Mouse (Mus musculus) stomach, embryonic 16.5 days (tissue): ENCODE results near the gene Nt5c2. TPM values are rescaled to one million over a fixed set of nuclear protein-coding genes. Genes with fewer than 3 reads are reported as not detected.
A peak's percentile ranks its signal among the peaks of the same experiment; 100 is the strongest.

ENCODE experiments used
- ATAC-seq: fragments of 200-750 bp; cut with Nextera tagmentation; 2 replicates; pipeline ENCODE4 v1.8.0; 2017; ENCODE audit warnings: moderate number of reproducible peaks, moderate TSS enrichment; ENCODE audit not compliant: insufficient read depth, low FRiP score
- H3K27ac ChIP-seq: fragments of 300-500 bp; sonication (generic); 2 replicates; pipeline ENCODE4 v1.5.1; 2014; ENCODE audit warnings: low read length
- H3K27me3 ChIP-seq: fragments of 300-500 bp; sonication (generic); 2 replicates; pipeline ENCODE4 v1.6.1; 2014; ENCODE audit warnings: low read length, control low read depth, mixed read lengths; ENCODE audit not compliant: control insufficient read depth, insufficient read depth
- H3K36me3 ChIP-seq: fragments of 300-500 bp; sonication (generic); 2 replicates; pipeline ENCODE4 v1.6.1; 2014; ENCODE audit warnings: low read length; ENCODE audit not compliant: control insufficient read depth, insufficient read depth
- H3K4me1 ChIP-seq: fragments of 300-500 bp; sonication (generic); 2 replicates; pipeline ENCODE4 v1.6.1; 2014; ENCODE audit warnings: low read length, control low read depth, mixed read lengths; ENCODE audit not compliant: control insufficient read depth, insufficient read depth
- H3K4me2 ChIP-seq: fragments of 300-500 bp; sonication (generic); 2 replicates; pipeline ENCODE4 v1.6.1; 2014; ENCODE audit warnings: low read depth, low read length, mixed read lengths
- H3K4me3 ChIP-seq: fragments of 300-500 bp; sonication (generic); replicated peaks from 2 replicates; pipeline ENCODE4 v1.5.1; 2014; ENCODE audit warnings: mild to moderate bottlenecking, low read length
- H3K9ac ChIP-seq: fragments of 300-500 bp; sonication (generic); 2 replicates; pipeline ENCODE4 v1.6.1; 2014; ENCODE audit warnings: low read length
- H3K9me3 ChIP-seq: fragments of 300-500 bp; sonication (generic); replicated peaks from 2 replicates; pipeline ENCODE4 v1.6.1; 2016; ENCODE audit warnings: low read length, control low read depth; ENCODE audit not compliant: control insufficient read depth
- WGBS: fragments of 180-500 bp; shearing (Covaris S2); extraction: QIAGEN DNeasy Blood & Tissue Kit; methylation state at CpG from one replicate; pipeline ENCODE4 v1.1.7; 2014; 5-methylcytosine and 5-hydroxymethylcytosine counted together
- polyA plus RNA-seq: library from polyadenylated mRNA; unstranded; fragments of >200 nt; fragmentation: Nextera tagmentation; extraction: Ambion mirVana; gene quantifications from 2 replicates; pipeline ENCODE4 v1.2.1, GENCODE M21; 2015

The Nt5c2 gene
- polyA plus RNA-seq = 86.4 and 91.2 TPM in 2 replicates

DNA sequence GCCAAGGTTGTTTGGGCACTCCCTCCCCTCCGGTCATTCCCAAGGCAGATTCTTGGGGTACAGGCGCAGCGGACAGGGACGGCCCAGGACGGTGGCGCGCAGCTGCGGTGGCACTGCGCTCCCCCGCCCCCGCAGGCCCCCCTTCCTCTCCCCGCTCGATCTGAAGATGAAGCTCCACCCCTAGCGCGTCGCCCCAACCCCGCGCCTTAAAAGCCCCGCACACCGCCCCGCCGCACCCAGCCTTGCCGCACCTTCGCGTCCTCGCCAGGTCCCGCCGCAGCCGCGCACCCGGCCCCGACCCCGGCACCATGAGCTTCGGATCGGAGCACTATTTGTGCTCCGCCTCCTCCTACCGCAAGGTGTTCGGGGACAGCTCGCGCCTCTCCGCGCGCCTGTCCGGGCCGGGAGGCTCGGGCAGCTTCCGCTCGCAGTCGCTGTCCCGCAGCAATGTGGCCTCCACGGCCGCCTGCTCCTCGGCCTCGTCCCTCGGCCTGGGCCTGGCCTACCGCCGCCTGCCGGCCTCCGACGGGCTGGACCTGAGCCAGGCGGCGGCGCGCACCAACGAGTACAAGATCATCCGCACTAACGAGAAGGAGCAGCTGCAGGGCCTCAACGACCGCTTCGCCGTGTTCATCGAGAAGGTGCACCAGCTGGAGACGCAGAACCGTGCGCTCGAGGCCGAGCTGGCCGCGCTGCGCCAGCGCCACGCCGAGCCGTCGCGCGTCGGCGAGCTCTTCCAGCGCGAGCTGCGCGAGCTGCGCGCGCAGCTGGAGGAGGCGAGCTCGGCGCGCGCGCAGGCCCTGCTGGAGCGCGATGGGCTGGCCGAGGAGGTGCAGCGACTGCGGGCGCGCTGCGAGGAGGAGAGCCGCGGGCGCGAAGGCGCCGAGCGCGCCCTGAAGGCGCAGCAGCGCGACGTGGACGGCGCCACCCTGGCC is at the start of gene Nt5c2, which contains the start of gene Ina:
Gene Nt5c2 (minus strand): TSS at position 707 of the 935 bp plus-strand sequence.
Gene Ina (plus strand): TSS at position 252 of the 935 bp plus-strand sequence.
- Histone ChIP-seq H3K36me3 (no peaks in the 10 kb centered on the region), H3K27me3 (peaks cover 50% of the 10 kb centered on the region), H3K4me3 (peak within 1 kb of the TSS; percentile 46), H3K9ac (peak within 1 kb of the TSS; percentile 32; the same call in 1 of the 2 replicates), H3K9me3 (no peaks in the 10 kb centered on the region), H3K27ac (no peak within 1 kb of the TSS), H3K4me2 (peak within 1 kb of the TSS; percentile 87), H3K4me1 (peaks cover 18% of the 10 kb centered on the region)
- under 1% methylated on average over 118 of the region's 124 CpGs for WGBS
- peak; percentile 73 for ATAC-seq

DNA sequence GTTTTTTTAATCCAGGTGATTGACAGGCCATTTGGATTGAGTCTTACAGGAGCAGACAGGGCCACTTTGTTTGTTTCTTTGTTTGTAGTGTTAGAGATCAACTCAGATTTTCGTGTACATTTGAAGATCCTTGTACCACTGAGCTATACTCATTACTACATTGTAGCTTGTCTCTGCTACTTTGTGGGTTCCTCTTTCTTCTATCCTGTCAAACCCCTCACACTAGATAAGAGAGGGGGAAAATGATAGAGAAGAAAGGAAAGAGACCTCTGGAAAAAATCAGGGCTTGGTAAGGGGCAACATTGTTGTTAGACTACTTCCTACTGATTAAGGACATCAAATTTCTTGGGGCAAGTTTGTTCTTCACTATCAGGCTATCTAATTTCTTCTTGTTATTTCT is 42.7 kb upstream of the Nt5c2 start:
- H3K9me3 ChIP-seq = no peaks in the 10 kb centered on the region
- no peaks in the 10 kb centered on the region for H3K36me3 ChIP-seq
- 56% methylated on average over 1 of the region's 1 CpGs for WGBS
- no peaks in the 10 kb centered on the region for H3K27me3 ChIP-seq
- H3K27ac ChIP-seq = no peak overlapping the region
- H3K4me3 ChIP-seq = no peak overlapping the region
- no peak for ATAC-seq
- H3K4me2 ChIP-seq = no peak overlapping the region
- H3K9ac ChIP-seq = no peak overlapping the region
- no peaks in the 10 kb centered on the region for H3K4me1 ChIP-seq

DNA sequence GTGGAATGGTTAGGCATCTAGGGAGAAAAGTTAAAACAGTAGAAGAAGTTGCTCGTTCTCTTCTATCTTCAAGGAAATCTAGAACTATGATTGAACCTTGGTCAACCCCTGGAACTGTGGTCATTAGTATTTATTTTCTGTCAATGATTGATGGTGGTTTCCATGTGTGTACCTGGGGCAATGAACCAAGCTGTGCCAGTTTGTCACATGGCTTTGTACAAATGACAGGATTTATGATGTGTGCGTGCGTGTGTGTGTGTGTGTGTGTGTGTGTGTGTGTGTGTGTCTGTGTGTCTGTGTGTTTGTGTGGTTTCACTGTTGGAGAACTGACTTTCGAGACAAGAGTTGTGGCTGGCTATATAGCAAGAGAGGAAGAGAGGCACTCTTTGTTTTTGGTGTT is 38.5 kb upstream of the Nt5c2 start:
- WGBS = 66% methylated on average over 4 of the region's 4 CpGs
- no peak overlapping the region for H3K4me3 ChIP-seq
- no peak overlapping the region for H3K9ac ChIP-seq
- H3K27me3 ChIP-seq = no peaks in the 10 kb centered on the region
- 0 out of 2 replicates have a peak, but pooled peaks have one; percentile 52 for ATAC-seq
- peaks cover 10% of the 10 kb centered on the region for H3K4me1 ChIP-seq
- no peaks in the 10 kb centered on the region for H3K36me3 ChIP-seq
- no peaks in the 10 kb centered on the region for H3K9me3 ChIP-seq
- H3K4me2 ChIP-seq = no peak overlapping the region
- 0 out of 2 replicates have a peak overlapping the region, but pooled peaks have one; percentile 49 for H3K27ac ChIP-seq

DNA sequence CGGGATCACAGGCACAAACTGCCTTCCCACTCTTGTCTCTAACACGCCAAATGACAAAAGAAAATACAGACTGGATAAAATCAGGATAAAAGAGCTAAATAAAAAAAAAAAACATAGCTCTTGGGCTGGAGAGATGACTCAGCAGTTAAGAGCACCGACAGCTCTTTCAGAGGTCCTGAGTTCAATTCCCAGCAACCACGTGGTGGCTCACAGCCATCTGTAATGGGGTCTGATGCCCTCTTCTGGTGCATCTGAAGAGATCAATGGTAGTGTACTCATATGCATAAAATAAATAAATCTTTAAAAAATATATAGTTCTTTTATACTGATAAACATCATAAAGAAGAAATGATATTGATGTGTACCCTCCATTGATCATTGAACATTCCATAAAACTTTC is 38.0 kb upstream of the Nt5c2 start:
- H3K27me3 ChIP-seq = no peaks in the 10 kb centered on the region
- H3K4me3 ChIP-seq = no peak overlapping the region
- peaks cover 10% of the 10 kb centered on the region for H3K4me1 ChIP-seq
- no peak overlapping the region for H3K4me2 ChIP-seq
- 77% methylated on average over 4 of the region's 4 CpGs for WGBS
- H3K36me3 ChIP-seq = no peaks in the 10 kb centered on the region
- no peak overlapping the region for H3K9ac ChIP-seq
- no peaks in the 10 kb centered on the region for H3K9me3 ChIP-seq
- 0 out of 2 replicates have a peak overlapping the region, but pooled peaks have one; percentile 49 for H3K27ac ChIP-seq
- ATAC-seq = no peak

DNA sequence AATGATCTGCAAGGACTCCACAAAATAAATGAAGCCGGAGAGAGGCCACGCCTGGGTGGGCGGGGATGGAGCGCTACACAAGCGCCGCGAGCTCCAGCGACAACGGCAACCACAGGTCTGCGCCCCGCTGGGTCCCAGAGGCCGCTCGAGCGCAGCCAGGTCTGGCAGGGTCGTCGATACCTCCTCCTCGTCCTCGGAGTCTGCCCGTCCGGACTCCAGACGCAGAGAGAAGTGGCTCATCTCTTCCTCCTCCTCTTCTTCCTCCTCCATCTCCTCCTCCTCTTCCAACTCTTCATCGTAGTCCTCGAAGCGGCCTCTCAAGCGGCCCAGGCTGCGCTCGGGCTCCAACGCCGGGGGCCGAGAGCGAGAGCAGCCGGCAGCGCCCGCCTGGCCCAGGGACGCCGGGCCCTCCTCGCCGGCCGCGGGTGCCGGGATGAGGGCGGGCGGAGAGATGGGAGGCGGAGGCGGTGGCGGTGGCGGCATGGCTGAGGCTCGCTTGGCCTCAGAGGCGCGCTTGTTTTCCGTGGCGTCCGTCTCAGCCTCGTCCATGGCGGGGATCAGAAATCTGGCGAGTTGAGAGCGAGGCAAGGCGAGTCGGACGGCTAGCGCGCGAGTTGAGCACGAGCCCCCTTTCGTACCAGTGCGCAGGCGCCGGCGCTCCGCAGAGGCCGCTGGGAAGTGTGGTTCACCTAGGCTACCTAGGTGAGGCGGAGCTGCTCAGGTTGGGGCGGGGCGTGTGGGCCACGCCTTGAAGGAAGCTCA is 35.5 kb upstream of the Nt5c2 start, which contains the start of gene Pcgf6:
Gene Pcgf6 (minus strand): TSS at position 636 of the 762 bp plus-strand sequence.
- Histone ChIP-seq H3K4me2 (peak within 1 kb of the TSS; percentile 78), H3K9me3 (no peaks in the 10 kb centered on the region), H3K9ac (peak within 1 kb of the TSS; percentile 85), H3K4me3 (peak within 1 kb of the TSS; percentile 64), H3K27me3 (no peaks in the 10 kb centered on the region), H3K4me1 (peaks cover 10% of the 10 kb centered on the region), H3K27ac (peak within 1 kb of the TSS; percentile 81), H3K36me3 (peaks cover 3% of the 10 kb centered on the region; the same call in 1 of the 2 replicates)
- WGBS = under 1% methylated on average over 75 of the region's 75 CpGs
- ATAC-seq = peak; percentile 86

DNA sequence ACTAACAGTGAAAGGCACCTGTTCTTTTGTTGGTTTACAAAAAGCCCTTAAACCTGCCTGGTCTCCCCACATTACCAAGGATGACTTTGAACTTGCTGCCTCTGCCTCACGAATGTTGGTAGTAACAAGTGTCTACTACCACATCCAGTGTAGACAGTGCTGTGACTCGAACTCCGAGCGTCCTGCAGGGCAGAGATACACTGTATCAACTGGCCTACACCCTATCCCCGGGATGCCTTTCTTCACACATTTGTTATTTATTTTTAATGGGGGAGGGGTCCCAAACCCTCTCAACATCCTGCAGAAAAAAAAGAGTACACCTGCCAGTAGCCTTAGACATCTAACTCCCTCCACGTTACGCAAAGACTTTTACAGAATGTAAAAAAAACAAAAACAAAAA is 34.9 kb upstream of the Nt5c2 start:
- 5% methylated on average over 7 of the region's 7 CpGs for WGBS
- H3K27ac ChIP-seq = 0 out of 2 replicates have a peak overlapping the region, but pooled peaks have one; percentile 81

DNA sequence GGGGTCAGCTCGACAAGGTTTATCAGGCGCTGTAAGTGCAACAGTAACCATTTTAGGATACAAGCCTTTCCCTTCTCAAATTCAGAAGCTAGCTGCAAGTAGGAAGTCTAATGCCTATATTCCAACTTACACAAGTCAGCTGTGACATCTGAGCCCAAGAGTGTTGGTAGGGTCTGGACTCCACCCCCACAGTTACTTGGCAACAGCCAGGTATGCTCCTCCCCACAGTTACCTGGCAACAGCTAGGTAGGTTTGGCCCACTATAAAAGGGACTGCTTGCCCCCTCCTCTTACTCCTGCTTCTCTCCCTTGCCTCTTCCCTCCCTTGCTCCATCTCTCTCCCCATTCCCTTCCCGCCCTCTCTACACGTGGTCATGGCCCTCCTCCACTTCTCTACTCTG is 34.1 kb upstream of the Nt5c2 start:
- Histone ChIP-seq H3K4me1 (peaks cover 10% of the 10 kb centered on the region), H3K27me3 (no peaks in the 10 kb centered on the region), H3K36me3 (peaks cover 3% of the 10 kb centered on the region; the same call in 1 of the 2 replicates), H3K9ac (no peak overlapping the region), H3K9me3 (no peaks in the 10 kb centered on the region), H3K4me2 (peak overlapping the region; percentile 78), H3K4me3 (0 out of 2 replicates have a peak overlapping the region, but pooled peaks have one; percentile 64), H3K27ac (no peak overlapping the region)
- 64% methylated on average over 4 of the region's 4 CpGs for WGBS
- ATAC-seq = no peak

More for the DNA sequence above, 34.9 kb upstream of the Nt5c2 start:
- ATAC-seq = peak; percentile 28; the same call in 1 of the 2 replicates
- peak overlapping the region; percentile 85; the same call in 1 of the 2 replicates for H3K9ac ChIP-seq
- H3K36me3 ChIP-seq = peaks cover 3% of the 10 kb centered on the region; the same call in 1 of the 2 replicates
- no peaks in the 10 kb centered on the region for H3K9me3 ChIP-seq
- peak overlapping the region; percentile 64 for H3K4me3 ChIP-seq
- peaks cover 10% of the 10 kb centered on the region for H3K4me1 ChIP-seq
- H3K4me2 ChIP-seq = peak overlapping the region; percentile 78
- H3K27me3 ChIP-seq = no peaks in the 10 kb centered on the region

DNA sequence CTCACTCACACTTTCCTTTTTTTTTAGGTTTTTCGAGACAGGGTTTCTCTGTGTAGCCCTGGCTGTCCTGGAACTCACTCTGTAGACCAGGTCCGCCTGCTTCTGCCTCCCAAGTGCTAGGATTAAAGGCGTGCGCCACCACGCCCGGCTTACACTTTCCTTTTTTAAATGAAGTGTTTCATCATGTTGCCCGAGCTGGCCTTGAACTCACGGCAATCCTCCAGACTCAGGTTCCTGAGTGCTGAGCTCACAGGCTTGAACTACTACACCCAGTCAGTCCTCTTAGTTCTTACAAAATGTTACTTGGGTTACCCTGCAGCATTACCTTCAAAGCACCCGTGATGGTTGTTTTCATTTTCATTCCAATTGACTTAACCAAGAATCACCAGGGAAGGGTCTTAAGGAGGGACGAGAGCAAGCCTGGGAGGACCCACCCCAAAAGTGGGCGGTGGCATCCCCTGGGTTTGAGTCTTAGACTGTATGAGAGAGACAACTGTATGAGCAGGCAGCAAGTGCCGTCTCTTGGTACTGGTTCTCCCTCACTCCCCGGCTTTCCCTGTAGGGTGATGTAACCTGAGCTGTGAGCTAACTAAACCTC is 32.4 kb upstream of the Nt5c2 start:
- peaks cover 3% of the 10 kb centered on the region; the same call in 1 of the 2 replicates for H3K36me3 ChIP-seq
- no peak overlapping the region for H3K9ac ChIP-seq
- H3K4me2 ChIP-seq = no peak overlapping the region
- no peak overlapping the region for H3K4me3 ChIP-seq
- WGBS = 81% methylated on average over 13 of the region's 13 CpGs
- H3K4me1 ChIP-seq = peaks cover 10% of the 10 kb centered on the region
- no peaks in the 10 kb centered on the region for H3K27me3 ChIP-seq
- no peak overlapping the region for H3K27ac ChIP-seq
- ATAC-seq = no peak
- H3K9me3 ChIP-seq = no peaks in the 10 kb centered on the region
